Comparison of ENCODE assay signal across 32 mouse cellular contexts in genomic region chr8:92713286-92713685, GRCm38 (mm10). TPM values are rescaled to one million over a fixed set of nuclear protein-coding genes. Genes with fewer than 3 reads are reported as not detected.
"Had no signal": no experiment of that assay in that cellular context is flagged by ENCODE, and none has a peak within 500 bp of the region (broad histone marks: within the 10 kb centered on the region; RNA-seq: fewer than 3 reads in every experiment).

No protein-coding gene starts in this region.

- H3K4me3 ChIP-seq: heart, adult 2 months; heart, embryonic 13.5 days; heart, embryonic 15.5 days; hindbrain, embryonic 13.5 days; hindbrain, embryonic 15.5 days; kidney, embryonic 15.5 days; layer of hippocampus, adult 2 months; left cerebral cortex, adult 2 months; limb, embryonic 10.5 days; limb, embryonic 12.5 days; liver, embryonic 13.5 days had no signal

- H3K9ac ChIP-seq: heart, embryonic 13.5 days; heart, embryonic 15.5 days; hindbrain, embryonic 13.5 days; hindbrain, embryonic 15.5 days; kidney, embryonic 15.5 days; limb, embryonic 12.5 days; liver, embryonic 13.5 days had no signal

- H3K27me3 ChIP-seq: heart, embryonic 13.5 days; heart, embryonic 15.5 days; hindbrain, embryonic 15.5 days; kidney, embryonic 15.5 days; limb, embryonic 12.5 days; liver, embryonic 13.5 days had no signal

- H3K36me3 ChIP-seq: heart, embryonic 13.5 days; heart, embryonic 15.5 days; hindbrain, embryonic 13.5 days; hindbrain, embryonic 15.5 days; kidney, embryonic 15.5 days; limb, embryonic 10.5 days; limb, embryonic 12.5 days; liver, embryonic 13.5 days had no signal

- H3K9me3 ChIP-seq: heart, embryonic 15.5 days; hindbrain, embryonic 13.5 days; hindbrain, embryonic 15.5 days; kidney, embryonic 15.5 days; limb, embryonic 10.5 days; liver, embryonic 13.5 days had no signal

- ATAC-seq: hindbrain, postnatal 0 days; intestine, embryonic 16.5 days had no signal

- H3K27ac ChIP-seq: heart, adult 2 months; heart, embryonic 13.5 days; heart, embryonic 15.5 days; hindbrain, embryonic 13.5 days; hindbrain, embryonic 15.5 days; hindbrain, postnatal 0 days; kidney, embryonic 15.5 days; layer of hippocampus, adult 2 months; left cerebral cortex, adult 2 months; limb, embryonic 10.5 days; limb, embryonic 12.5 days; liver, embryonic 13.5 days had no signal

- DNase-seq: gastrocnemius, postnatal 14 days; gastrocnemius, postnatal 36 days; heart, adult 11 months; heart, adult 2 months; heart, postnatal 14 days; heart, postnatal 36 days; kidney, adult 11 months; kidney, adult 2 months; kidney, adult 9 months; kidney, postnatal 10 days; kidney, postnatal 25 days; kidney, postnatal 4 days; liver; liver, embryonic 13.5 days had no signal

- H3K4me1 ChIP-seq: hindbrain, embryonic 13.5 days; hindbrain, embryonic 15.5 days; kidney, embryonic 15.5 days; limb, embryonic 10.5 days; limb, embryonic 12.5 days; liver, embryonic 13.5 days had no signal

- H3K4me2 ChIP-seq: heart, embryonic 11.5 days; heart, embryonic 13.5 days; heart, embryonic 15.5 days; hindbrain, embryonic 13.5 days; hindbrain, embryonic 15.5 days; kidney, embryonic 15.5 days; limb, embryonic 12.5 days; liver, embryonic 11.5 days; liver, embryonic 13.5 days had no signal

RNA-seq across cellular contexts. Expression of gene Irx6, which starts 39.2 kb away (rescaled TPM):
- total RNA-seq: gastrocnemius, adult 18-20 months; gastrocnemius, adult 8-10 months; gastrocnemius, postnatal 14 days; gastrocnemius, postnatal 36 days; heart, adult 2 months; heart, postnatal 14 days; heart, postnatal 36 days; hematopoietic stem cell, adult 5-6 weeks had no signal
- polyA plus RNA-seq: gonadal fat pad, adult 2 months; intestine, embryonic 14.5 days; intestine, embryonic 16.5 days; kidney, adult 2 months; liver, embryonic 11.5 days; liver, embryonic 13.5 days had no signal
